Mouse (Mus musculus) ovary, adult 18-20 months (tissue): Measurements from ENCODE around the gene Thbd.

ENCODE experiments used
- DNase-seq: peaks from one replicate; pipeline ENCODE4 v3.0.0; 2022; ENCODE audit warnings: low spot score, mixed read lengths

Gene Thbd

GRCm38 (mm10) chr2:148407870-148408760 is at the start of gene Thbd:
TSS of gene Thbd (minus strand) at chr2:148408188.
- peak; percentile 60 for DNase-seq

GRCm38 (mm10) chr2:148455341-148455740 is 47.4 kb upstream of the Thbd start:
- no peak for DNase-seq

- DNase-seq, result no peak
Measured at GRCm38 (mm10) chr2:148454014-148454542, 46.1 kb upstream of the Thbd start.

- DNase-seq, result no peak
Measured at GRCm38 (mm10) chr2:148453061-148453460, 45.1 kb upstream of the Thbd start.

GRCm38 (mm10) chr2:148451498-148451897 is 43.5 kb upstream of the Thbd start:
- DNase-seq, result no peak

GRCm38 (mm10) chr2:148450616-148451015 is 42.6 kb upstream of the Thbd start:
- no peak for DNase-seq

- DNase-seq, result no peak
Measured at GRCm38 (mm10) chr2:148449659-148450058, 41.7 kb upstream of the Thbd start.

GRCm38 (mm10) chr2:148446446-148446845 is 38.5 kb upstream of the Thbd start:
- DNase-seq, result peak; percentile 21

- no peak for DNase-seq
Measured at GRCm38 (mm10) chr2:148445616-148446015, 37.6 kb upstream of the Thbd start.

- no peak for DNase-seq
Measured at GRCm38 (mm10) chr2:148444472-148444871, 36.5 kb upstream of the Thbd start.

- no peak for DNase-seq
Measured at GRCm38 (mm10) chr2:148443249-148443958, 35.4 kb upstream of the Thbd start, which contains the start of gene Cd93. TSS of gene Cd93 (minus strand) at chr2:148443563.

- DNase-seq, result no peak
Measured at GRCm38 (mm10) chr2:148442710-148443109, 34.7 kb upstream of the Thbd start.

GRCm38 (mm10) chr2:148442172-148442571 is 34.2 kb upstream of the Thbd start:
- no peak for DNase-seq

GRCm38 (mm10) chr2:148441421-148441820 is 33.4 kb upstream of the Thbd start:
- DNase-seq, result no peak

- DNase-seq, result no peak
Measured at GRCm38 (mm10) chr2:148439691-148440276, 31.8 kb upstream of the Thbd start.

GRCm38 (mm10) chr2:148436285-148436684 is 28.3 kb upstream of the Thbd start:
- DNase-seq, result no peak

- DNase-seq, result no peak
Measured at GRCm38 (mm10) chr2:148432346-148432745, 24.4 kb upstream of the Thbd start.

GRCm38 (mm10) chr2:148430941-148431340 is 23.0 kb upstream of the Thbd start:
- DNase-seq, result no peak

- DNase-seq, result no peak
Measured at GRCm38 (mm10) chr2:148429001-148429505, 21.1 kb upstream of the Thbd start.

- DNase-seq, result no peak
Measured at GRCm38 (mm10) chr2:148428523-148428922, 20.5 kb upstream of the Thbd start.

GRCm38 (mm10) chr2:148427553-148427952 is 19.6 kb upstream of the Thbd start:
- DNase-seq, result no peak

GRCm38 (mm10) chr2:148425709-148426382 is 17.9 kb upstream of the Thbd start:
- DNase-seq, result no peak
